Mouse (Mus musculus): ENCODE results near the gene Galnt15.

The Galnt15 gene

GRCm38 (mm10) chr14:32036482-32036881, 7.7 kb downstream of the Galnt15 start:
- CTCF ChIA-PET: no interaction called here

- CTCF ChIA-PET: no interaction called here
These were observed 9.0 kb downstream of the Galnt15 start for GRCm38 (mm10) chr14:32037661-32038252.

GRCm38 (mm10) chr14:32042108-32042507, 13.3 kb downstream of the Galnt15 start:
- CTCF ChIA-PET: no interaction called here

- CTCF ChIA-PET: no interaction called here
These were observed 17.6 kb downstream of the Galnt15 start for GRCm38 (mm10) chr14:32046357-32046756.

GRCm38 (mm10) chr14:32050171-32050570, 21.4 kb downstream of the Galnt15 start:
- CTCF ChIA-PET: no interaction called here

GRCm38 (mm10) chr14:32053895-32054294, 25.1 kb downstream of the Galnt15 start:
- CTCF ChIA-PET: interaction anchor here (0.6 kb wide), 1 partner anchor 23 kb away, joined by 7 read pairs; no protein-coding TSS in a partner anchor

GRCm38 (mm10) chr14:32054788-32055187, 26.0 kb downstream of the Galnt15 start:
- CTCF ChIA-PET: interaction anchor here (0.6 kb wide), 1 partner anchor 22 kb away, joined by 7 read pairs; no protein-coding TSS in a partner anchor

GRCm38 (mm10) chr14:32055781-32056180, 27.0 kb downstream of the Galnt15 start:
- CTCF ChIA-PET: no interaction called here

GRCm38 (mm10) chr14:32056675-32057074, 27.9 kb downstream of the Galnt15 start:
- CTCF ChIA-PET: no interaction called here

GRCm38 (mm10) chr14:32057664-32058063, 28.9 kb downstream of the Galnt15 start:
- CTCF ChIA-PET: no interaction called here

- CTCF ChIA-PET: no interaction called here
These were observed 32.6 kb downstream of the Galnt15 start for GRCm38 (mm10) chr14:32061398-32061797.

- CTCF ChIA-PET: interaction anchor here (0.5 kb wide), 1 partner anchor 449 kb away, joined by 7 read pairs; no protein-coding TSS in a partner anchor
These were observed 44.0 kb downstream of the Galnt15 start for GRCm38 (mm10) chr14:32072807-32073206.

GRCm38 (mm10) chr14:32073211-32073685, 44.5 kb downstream of the Galnt15 start:
- CTCF ChIA-PET: no interaction called here

GRCm38 (mm10) chr14:32073901-32074300, 45.1 kb downstream of the Galnt15 start:
- CTCF ChIA-PET: no interaction called here

- CTCF ChIA-PET: interaction anchor here (0.5 to 0.6 kb wide), 3 partner anchors 10 to 131 kb away, joined by 3 to 10 read pairs (median 7); no protein-coding TSS in a partner anchor
These were observed 48.2 kb downstream of the Galnt15 start for GRCm38 (mm10) chr14:32076896-32077575.

- CTCF ChIA-PET: no interaction called here
These were observed 52.2 kb downstream of the Galnt15 start for GRCm38 (mm10) chr14:32081026-32081425.

GRCm38 (mm10) chr14:32082891-32083290, 54.1 kb downstream of the Galnt15 start:
- CTCF ChIA-PET: no interaction called here

- CTCF ChIA-PET: no interaction called here
These were observed 54.7 kb downstream of the Galnt15 start for GRCm38 (mm10) chr14:32083466-32083865.

- CTCF ChIA-PET: no interaction called here
These were observed 56.1 kb downstream of the Galnt15 start, which contains the start of gene Oxnad1 for GRCm38 (mm10) chr14:32084761-32085485. Gene Oxnad1, plus strand, starts transcription at chr14:32085374.

- CTCF ChIA-PET: no interaction called here
These were observed 56.9 kb downstream of the Galnt15 start, which contains the start of gene Dph3 for GRCm38 (mm10) chr14:32085486-32086201. Gene Dph3, minus strand, starts transcription at chr14:32085729.

- CTCF ChIA-PET: no interaction called here
These were observed 57.4 kb downstream of the Galnt15 start for GRCm38 (mm10) chr14:32086226-32086625.

All from spleen, embryonic (tissue).